Mouse (Mus musculus) lung, adult 2 months (tissue): ENCODE data around the gene Ttc1.

Experiments used
- CTCF ChIP-seq: fragments of 200-500 bp; IDR thresholded peaks from 2 replicates; pipeline ENCODE4 v1.5.1; 2011; ENCODE audit warnings: mild to moderate bottlenecking, low read length, control low read depth; ENCODE audit not compliant: insufficient read depth
- POLR2A ChIP-seq: fragments of 200-500 bp; IDR thresholded peaks from 2 replicates; pipeline ENCODE4 v1.6.1; 2011; ENCODE audit warnings: low read depth, mild to moderate bottlenecking, control low read depth, low read length, borderline replicate concordance; ENCODE audit errors: extremely low read depth

DNA sequence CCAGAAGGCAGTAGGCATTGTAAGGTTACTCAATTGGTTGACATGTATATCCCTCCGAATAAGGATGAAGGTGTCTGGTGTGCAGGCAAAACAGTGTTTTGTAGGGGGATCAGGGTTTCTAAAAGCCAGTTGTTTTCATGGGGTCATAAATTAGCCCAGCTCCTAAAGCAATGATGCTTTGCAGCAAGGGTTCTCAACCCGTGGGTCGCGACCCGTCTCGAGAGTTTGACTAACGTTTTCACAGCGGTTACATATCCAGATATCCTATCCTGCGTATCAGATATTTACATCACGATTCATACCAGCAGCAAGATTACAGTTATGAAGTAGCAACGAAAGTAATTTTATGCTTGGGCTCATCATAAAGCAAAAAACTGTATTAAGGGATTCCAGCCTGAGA lies 19.9 kb upstream of the Ttc1 start:
- TF ChIP-seq CTCF, result no peak
- TF ChIP-seq POLR2A, result no peak
